Mouse (Mus musculus) intestine, postnatal 0 days (tissue): ENCODE results near the gene Cyp2d22. TPM values are rescaled to one million over a fixed set of nuclear protein-coding genes. Genes with fewer than 3 reads are reported as not detected.
A peak's percentile ranks its signal among the peaks of the same experiment; 100 is the strongest.

Source experiments
- ATAC-seq: fragments of 200-750 bp; cut with Nextera tagmentation; 2 replicates; pipeline ENCODE4 v1.8.0; 2017; ENCODE audit warnings: mild to moderate bottlenecking, moderate TSS enrichment, moderate library complexity
- H3K27ac ChIP-seq: fragments of 300-500 bp; sonication (generic); 2 replicates; pipeline ENCODE4 v1.5.1; 2014; ENCODE audit warnings: mild to moderate bottlenecking, low read depth, low read length, moderate library complexity
- H3K27me3 ChIP-seq: fragments of 300-500 bp; sonication (generic); replicated peaks from 2 replicates; pipeline ENCODE4 v1.6.1; 2014; ENCODE audit warnings: low read length, mixed read lengths; ENCODE audit not compliant: control insufficient read depth, insufficient read depth
- H3K36me3 ChIP-seq: fragments of 300-500 bp; sonication (generic); 2 replicates; pipeline ENCODE4 v1.6.1; 2014; ENCODE audit warnings: mild to moderate bottlenecking, moderate library complexity; ENCODE audit not compliant: control insufficient read depth, insufficient read depth
- H3K4me1 ChIP-seq: fragments of 300-500 bp; sonication (generic); replicated peaks from 2 replicates; pipeline ENCODE4 v1.6.1; 2014; ENCODE audit warnings: antibody characterized with exemption, low read length, mixed read lengths; ENCODE audit not compliant: control insufficient read depth, insufficient read depth
- H3K4me2 ChIP-seq: fragments of 300-500 bp; sonication (generic); replicated peaks from 2 replicates; pipeline ENCODE4 v1.6.1; 2014; ENCODE audit warnings: low read depth, mild to moderate bottlenecking, moderate library complexity
- H3K4me3 ChIP-seq: fragments of 300-500 bp; sonication (generic); 2 replicates; pipeline ENCODE4 v1.5.1; 2014; ENCODE audit warnings: low read depth, low read length
- H3K9ac ChIP-seq: fragments of 300-500 bp; sonication (generic); 2 replicates; pipeline ENCODE4 v1.6.1; 2014; ENCODE audit warnings: mild to moderate bottlenecking, low read depth, low read length
- H3K9me3 ChIP-seq: fragments of 300-500 bp; sonication (generic); 2 replicates; pipeline ENCODE4 v1.6.1; 2016; ENCODE audit warnings: mixed run types; ENCODE audit not compliant: control insufficient read depth
- CTCF ChIP-seq: sonication (generic); IDR thresholded peaks from 2 replicates; pipeline ENCODE4 v1.5.1; 2016; ENCODE audit warnings: low read depth, mild to moderate bottlenecking, control low read depth, antibody characterized with exemption, moderate library complexity
- WGBS: fragments of 180-500 bp; shearing (Covaris S2); extraction: QIAGEN DNeasy Blood & Tissue Kit; methylation state at CpG from one replicate; pipeline ENCODE4 v1.1.7; 2014; 5-methylcytosine and 5-hydroxymethylcytosine counted together
- polyA plus RNA-seq: library from polyadenylated mRNA; unstranded; fragments of >200 nt; fragmentation: Nextera tagmentation; extraction: Ambion mirVana; gene quantifications from 2 replicates; pipeline ENCODE4 v1.2.1, GENCODE M21; 2015

Cyp2d22 gene
- polyA plus RNA-seq, 1 experiment from 2014 or later: 5.7 TPM

DNA sequence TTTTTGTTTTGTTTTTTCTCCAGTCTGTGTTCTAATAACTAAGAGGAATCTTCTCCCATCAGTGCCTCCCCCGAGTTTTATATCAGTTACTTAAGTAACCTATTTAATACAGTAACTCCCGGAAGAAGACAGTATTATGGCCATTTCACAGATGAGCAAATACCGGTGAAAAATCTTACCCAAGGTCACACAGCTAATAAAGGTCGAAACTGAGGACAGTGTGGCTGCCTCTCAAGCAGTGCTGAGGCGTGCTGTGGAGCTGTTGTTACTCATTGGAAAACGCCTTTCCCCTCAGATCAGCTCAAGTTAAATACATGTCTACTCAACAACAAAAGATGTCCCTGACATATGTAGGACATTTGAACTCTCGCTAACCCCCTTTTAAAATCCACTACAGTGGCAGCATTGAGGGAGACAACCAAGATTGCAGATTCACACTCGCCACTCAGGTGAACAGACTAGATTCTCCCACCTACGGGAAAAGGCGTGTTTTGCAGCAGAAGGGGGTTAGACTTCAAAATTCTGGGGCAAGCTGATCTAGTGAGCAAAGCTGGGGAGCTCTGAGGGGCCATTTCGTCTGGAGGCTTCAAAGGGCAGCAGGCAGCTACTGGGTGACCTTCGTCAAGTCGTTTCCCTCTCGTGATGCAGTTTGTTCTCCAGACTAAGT lies 26.8 kb downstream of the Cyp2d22 start:
- no peak for ATAC-seq
- 14% methylated on average over 14 of the region's 14 CpGs for WGBS
- peaks cover 29% of the 10 kb centered on the region for H3K36me3 ChIP-seq

DNA sequence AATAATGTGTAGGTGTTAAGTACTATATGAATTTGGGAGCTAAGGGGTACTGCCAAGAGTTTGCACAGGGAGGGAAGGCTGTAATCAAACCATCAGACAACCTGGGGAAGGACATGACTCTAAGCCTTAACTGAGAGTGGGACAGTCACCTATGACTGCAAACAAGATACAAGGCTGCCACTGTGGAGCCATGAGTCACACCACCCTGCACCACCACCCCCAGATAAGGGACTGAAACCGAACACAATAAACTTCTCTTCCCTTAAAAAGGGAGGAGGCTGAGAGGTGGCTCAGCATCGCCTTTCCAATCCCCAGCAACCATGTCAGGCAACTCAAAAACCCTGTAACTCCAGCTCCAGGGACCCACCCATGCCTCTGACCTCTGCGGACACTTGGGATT lies 28.6 kb downstream of the Cyp2d22 start:
- no peak overlapping the region for H3K9ac ChIP-seq
- peak overlapping the region; percentile 72 for H3K4me2 ChIP-seq
- peaks cover 24% of the 10 kb centered on the region; the same call in 1 of the 2 replicates for H3K4me1 ChIP-seq
- peak overlapping the region; percentile 72 for H3K27ac ChIP-seq
- no peak overlapping the region for H3K4me3 ChIP-seq
- TF ChIP-seq CTCF: no peak
- WGBS: 21% methylated on average over 3 of the region's 3 CpGs
- no peaks in the 10 kb centered on the region for H3K9me3 ChIP-seq
- ATAC-seq: peak; percentile 28
- H3K36me3 ChIP-seq: peaks cover 35% of the 10 kb centered on the region
- no peaks in the 10 kb centered on the region for H3K27me3 ChIP-seq

More for the DNA sequence above, 26.8 kb downstream of the Cyp2d22 start:
- no peaks in the 10 kb centered on the region for H3K9me3 ChIP-seq
- H3K27me3 ChIP-seq: no peaks in the 10 kb centered on the region
- TF ChIP-seq CTCF: no peak
- H3K27ac ChIP-seq: peak overlapping the region; percentile 89
- peak overlapping the region; percentile 99 for H3K9ac ChIP-seq
- peak overlapping the region; percentile 97 for H3K4me3 ChIP-seq
- peaks cover 17% of the 10 kb centered on the region; the same call in 1 of the 2 replicates for H3K4me1 ChIP-seq
- H3K4me2 ChIP-seq: peak overlapping the region; percentile 72

- Histone ChIP-seq H3K4me1 (peaks cover 24% of the 10 kb centered on the region; the same call in 1 of the 2 replicates), H3K4me3 (no peak overlapping the region), H3K4me2 (no peak overlapping the region), H3K27me3 (no peaks in the 10 kb centered on the region), H3K9me3 (no peaks in the 10 kb centered on the region), H3K9ac (no peak overlapping the region), H3K27ac (peak overlapping the region; percentile 72), H3K36me3 (peaks cover 35% of the 10 kb centered on the region)
- no peak for ATAC-seq
- peak; percentile 42 for TF ChIP-seq CTCF
- WGBS: 60% methylated on average over 4 of the region's 4 CpGs
Measured at GRCm38 (mm10) chr15:82350349-82350748, 29.7 kb downstream of the Cyp2d22 start.

GRCm38 (mm10) chr15:82348999-82349341 lies 31.1 kb downstream of the Cyp2d22 start:
- Histone ChIP-seq H3K9ac (no peak overlapping the region; the same call in 1 of the 2 replicates), H3K27me3 (no peaks in the 10 kb centered on the region), H3K4me1 (peaks cover 24% of the 10 kb centered on the region; the same call in 1 of the 2 replicates), H3K36me3 (peaks cover 35% of the 10 kb centered on the region), H3K4me2 (no peak overlapping the region), H3K27ac (peak overlapping the region; percentile 72), H3K4me3 (no peak overlapping the region), H3K9me3 (no peaks in the 10 kb centered on the region)
- TF ChIP-seq CTCF: no peak
- ATAC-seq: no peak
- 35% methylated on average over 2 of the region's 2 CpGs for WGBS

DNA sequence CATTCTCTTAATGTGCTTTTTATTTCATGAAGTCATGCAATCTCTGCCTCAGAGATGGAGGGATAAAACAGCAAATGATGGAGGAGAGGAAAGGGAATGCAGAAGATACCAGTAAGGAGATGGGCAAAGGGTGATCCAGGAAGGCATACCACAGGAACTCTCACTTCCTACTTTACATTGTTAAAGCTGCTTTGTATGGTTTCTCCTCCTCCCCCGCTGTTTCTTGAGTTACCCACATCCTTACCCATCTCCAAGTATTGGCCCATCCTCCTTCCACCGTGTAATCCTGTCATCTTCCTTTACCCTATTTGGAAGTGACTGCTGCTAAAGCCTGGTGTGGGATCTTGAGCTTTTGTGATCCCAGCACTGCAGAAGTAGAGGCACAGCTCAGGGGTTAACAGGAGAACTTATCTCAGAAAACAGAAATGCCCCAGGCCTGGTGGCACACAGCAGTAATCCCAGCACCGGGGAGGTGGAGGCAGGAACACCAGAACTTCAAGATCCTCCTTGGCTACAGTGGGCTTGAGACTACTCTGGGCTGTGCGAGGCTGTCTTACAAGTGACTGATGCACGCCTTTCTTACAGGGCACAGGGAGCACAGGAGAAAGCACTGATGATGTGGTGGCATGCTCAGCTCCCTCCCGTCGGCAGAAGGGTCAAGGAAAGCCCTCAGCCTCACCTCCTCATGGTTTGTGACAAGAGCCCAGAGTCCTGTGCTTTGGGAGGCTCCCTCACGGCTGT lies 31.6 kb downstream of the Cyp2d22 start:
- Histone ChIP-seq H3K36me3 (peaks cover 35% of the 10 kb centered on the region), H3K4me1 (peaks cover 24% of the 10 kb centered on the region; the same call in 1 of the 2 replicates), H3K27ac (peak overlapping the region; percentile 72), H3K9ac (no peak overlapping the region; the same call in 1 of the 2 replicates), H3K4me2 (peak overlapping the region; percentile 10; the same call in 1 of the 2 replicates), H3K9me3 (no peaks in the 10 kb centered on the region), H3K27me3 (no peaks in the 10 kb centered on the region), H3K4me3 (no peak overlapping the region)
- 69% methylated on average over 8 of the region's 8 CpGs for WGBS
- TF ChIP-seq CTCF: no peak
- ATAC-seq: no peak

GRCm38 (mm10) chr15:82347852-82348251 lies 32.2 kb downstream of the Cyp2d22 start:
- Histone ChIP-seq H3K4me1 (peaks cover 24% of the 10 kb centered on the region; the same call in 1 of the 2 replicates), H3K4me2 (peak overlapping the region; percentile 10; the same call in 1 of the 2 replicates), H3K4me3 (no peak overlapping the region), H3K9me3 (no peaks in the 10 kb centered on the region), H3K27me3 (no peaks in the 10 kb centered on the region), H3K36me3 (peaks cover 35% of the 10 kb centered on the region), H3K27ac (peak overlapping the region; percentile 72; the same call in 1 of the 2 replicates), H3K9ac (no peak overlapping the region)
- WGBS: 91% methylated on average over 12 of the region's 12 CpGs
- ATAC-seq: no peak
- TF ChIP-seq CTCF: no peak
